Mouse (Mus musculus) frontal cortex, postnatal 36 days (tissue): Measurements from ENCODE around the gene Tfdp1.

Experiments used
- DNase-seq, 2 experiments: peaks; one replicate each; pipeline ENCODE4 v3.0.0; 2022; ENCODE audit warnings: low spot score in 2 of 2

The Tfdp1 gene

GRCm38 (mm10) chr8:13419111-13419639 lies 80.6 kb downstream of the Tfdp1 start:
- DNase-seq, result peak; percentile 13 to 23

GRCm38 (mm10) chr8:13420970-13421369 lies 82.4 kb downstream of the Tfdp1 start:
- DNase-seq, result peak; percentile 13 to 19

DNA sequence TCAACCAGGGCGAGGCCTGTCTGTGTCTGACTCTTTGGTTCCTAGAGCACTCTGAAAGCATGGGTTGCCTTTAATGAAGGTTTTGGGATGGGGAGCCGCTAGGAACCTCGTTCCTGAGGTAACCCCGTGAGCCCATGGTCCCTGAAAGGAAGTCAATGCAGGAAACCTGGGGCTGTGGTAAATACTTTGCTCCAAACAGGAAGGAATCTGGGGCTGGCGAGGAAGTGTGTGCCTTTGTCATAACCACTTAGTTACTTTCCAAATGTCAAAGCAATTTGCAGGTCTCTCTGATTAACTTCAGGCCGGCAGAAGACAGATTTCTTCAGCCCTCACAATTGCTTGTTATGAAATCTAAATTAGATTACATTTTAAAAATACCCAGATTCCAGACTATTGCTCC lies 88.8 kb downstream of the Tfdp1 start:
- DNase-seq, result no peak
